Mouse (Mus musculus) gastrocnemius, adult 18-20 months (tissue): Measurements from ENCODE around the gene Faap20. TPM values are rescaled to one million over a fixed set of nuclear protein-coding genes. Genes with fewer than 3 reads are reported as not detected.
"Not testable (repeated sequence)": the region's sequence is repeated elsewhere in the genome, so short reads cannot be mapped to it uniquely, and the experiment has no call there.

Source experiments
- DNase-seq: peaks from one replicate; pipeline ENCODE4 v3.0.0; 2021; ENCODE audit warnings: low spot score
- total RNA-seq, 2 experiments: library from RNA; stranded (reverse); gene quantifications; 2 replicates each; pipeline ENCODE4 v1.2.3; 2021

Faap20 gene
- total RNA-seq, 2 experiments from 2014 or later, result 5.2 to 6.6 TPM

DNA sequence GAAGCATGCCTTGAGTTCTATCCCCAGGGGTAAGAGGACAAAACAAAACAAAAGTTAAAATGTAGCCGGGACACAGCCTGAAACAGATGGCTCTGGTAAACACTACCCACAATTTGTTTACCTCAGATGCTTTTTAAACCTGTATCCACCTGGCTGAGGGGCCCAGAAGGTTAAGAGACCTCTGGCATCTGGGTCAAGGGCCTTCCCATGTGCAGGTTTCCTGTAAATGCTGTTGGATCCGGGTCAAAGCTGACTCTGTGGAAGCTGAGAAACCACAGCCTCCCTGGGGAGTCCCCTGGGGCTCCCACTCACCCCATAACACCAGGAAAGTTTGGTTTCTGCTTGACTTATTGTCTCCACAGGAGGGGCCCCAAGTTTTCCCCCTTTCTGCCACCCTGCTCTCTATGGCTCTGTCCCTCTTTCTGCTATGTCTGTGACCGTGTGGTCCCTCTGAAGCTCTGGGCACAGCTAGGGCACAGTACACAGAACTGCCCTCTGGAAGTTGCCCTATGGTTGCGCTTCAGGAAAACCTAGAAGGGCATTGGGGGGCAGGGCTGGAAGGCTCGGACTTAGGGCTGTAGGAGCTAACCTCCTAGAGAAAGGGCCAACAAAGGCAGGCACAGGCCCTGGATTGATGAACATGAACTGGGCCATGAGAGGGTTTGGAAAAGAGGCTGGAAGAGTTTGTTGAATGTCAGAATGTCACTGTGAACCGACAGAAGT, 3.7 kb upstream of the Faap20 start:
- no peak for DNase-seq

DNA sequence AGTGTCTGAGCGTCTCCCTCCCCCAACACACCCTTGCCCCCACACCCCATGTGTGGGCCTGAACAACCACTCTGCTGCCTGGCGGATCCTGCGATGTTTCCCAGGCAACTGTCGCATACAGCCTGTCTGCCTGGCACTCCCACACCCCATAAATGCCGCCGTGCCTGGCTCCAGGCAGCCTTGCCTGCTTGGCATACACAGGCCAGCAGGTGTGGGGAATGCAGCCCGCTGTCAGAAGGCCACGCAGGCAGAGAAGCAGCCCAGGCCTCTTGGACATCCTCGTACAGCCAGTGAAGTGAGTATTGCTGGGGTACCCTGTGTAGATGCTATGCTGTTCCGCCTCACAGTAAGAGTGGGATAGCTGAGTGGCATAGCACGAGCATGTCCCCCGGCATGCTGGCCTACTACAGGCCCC, 2.9 kb upstream of the Faap20 start:
- DNase-seq, result peak; percentile 49

DNA sequence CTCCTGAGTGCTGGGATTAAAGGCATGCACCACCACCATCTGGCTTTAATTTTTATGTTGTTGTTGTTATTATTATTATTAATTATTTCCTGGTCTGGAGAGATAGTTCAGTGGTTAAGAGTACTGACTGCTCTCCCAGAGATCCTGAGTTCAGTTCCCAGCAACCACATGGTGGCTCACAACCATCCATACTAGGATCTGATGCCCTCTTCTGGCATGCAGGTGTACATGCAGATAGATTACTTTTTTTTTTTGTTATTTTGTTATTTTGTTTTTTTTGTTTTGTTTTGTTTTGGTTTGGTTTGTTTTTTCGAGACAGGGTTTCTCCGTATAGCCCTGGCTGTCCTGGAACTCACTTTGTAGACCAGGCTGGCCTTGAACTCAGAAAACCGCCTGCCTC, 1.5 kb upstream of the Faap20 start:
- DNase-seq, result not testable (repeated sequence)

DNA sequence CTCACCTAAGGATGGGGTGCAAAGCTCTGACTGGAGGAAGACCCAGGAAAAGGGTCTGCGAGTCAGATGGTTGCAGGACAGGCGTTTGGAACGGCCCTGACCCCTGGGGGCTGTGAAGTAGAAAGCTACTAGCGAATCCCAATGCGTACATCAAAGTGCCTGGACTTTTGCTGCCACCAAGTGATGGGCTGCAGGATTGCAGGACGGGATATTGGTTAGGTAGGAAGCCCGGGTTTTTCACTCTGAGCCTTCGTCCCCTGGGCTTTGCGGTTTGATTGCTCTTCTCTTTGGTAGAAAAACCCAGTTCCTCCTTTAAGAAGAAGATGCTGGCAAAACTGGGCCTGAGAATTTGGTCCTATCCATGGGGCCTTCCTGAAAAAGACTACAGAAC, 350 bp upstream of the Faap20 start:
- peak; percentile 96 for DNase-seq

DNA sequence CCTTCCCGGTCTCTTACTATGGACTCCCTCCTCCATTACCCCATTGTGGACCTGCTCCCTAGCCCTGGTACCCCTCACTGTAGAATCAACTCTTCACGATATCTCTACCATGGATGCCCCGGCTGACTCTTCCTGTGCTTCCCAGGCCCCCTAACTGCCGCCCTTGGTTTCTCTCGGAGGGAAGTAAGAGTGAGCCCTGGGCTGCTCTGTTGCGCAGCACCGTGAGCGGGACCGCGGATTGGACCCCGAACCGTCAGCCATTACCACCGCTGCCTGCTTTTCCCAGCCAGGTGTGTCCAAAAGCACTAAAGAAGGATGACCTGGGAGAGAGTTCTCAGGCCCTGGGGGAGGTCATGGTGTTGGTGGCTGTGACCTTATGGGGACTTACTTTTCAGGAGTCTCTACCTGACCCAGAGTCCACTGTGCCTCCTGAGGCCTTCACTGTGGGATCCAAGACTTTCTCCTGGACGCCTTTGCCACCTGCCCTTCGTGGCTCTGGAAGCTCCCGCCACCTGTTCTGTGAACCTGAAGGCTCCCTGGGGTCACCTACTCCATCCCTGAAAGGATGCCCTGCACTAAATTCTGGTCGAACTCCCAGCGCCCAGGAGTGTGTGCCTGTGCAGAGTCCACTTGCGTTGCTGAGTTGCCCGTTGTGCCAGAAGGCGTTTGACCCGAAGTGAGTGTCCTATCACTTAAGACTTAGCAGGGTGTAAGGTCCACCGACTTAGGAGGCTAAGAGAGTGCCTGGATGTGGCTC, 937 bp downstream of the Faap20 start:
- no peak for DNase-seq

DNA sequence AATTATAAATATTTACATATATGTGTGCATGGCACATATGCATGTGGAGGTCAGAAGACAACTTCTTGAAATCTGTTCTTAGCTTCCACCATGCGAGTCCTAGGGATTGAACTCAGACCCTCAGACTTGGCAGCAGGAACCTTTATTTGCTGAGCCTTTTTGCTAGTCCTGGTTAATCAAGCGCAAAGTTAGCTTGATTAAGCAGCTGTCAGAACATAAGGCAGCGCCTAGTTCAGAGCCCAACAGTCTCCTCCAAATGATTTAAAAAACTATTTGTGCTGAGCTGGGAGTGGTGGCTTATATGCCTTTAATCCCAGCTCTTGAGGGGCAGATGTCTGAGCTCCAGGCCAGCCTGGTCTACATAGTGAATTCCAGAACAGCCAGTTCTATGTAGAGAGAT, 1.5 kb downstream of the Faap20 start:
- no peak for DNase-seq

DNA sequence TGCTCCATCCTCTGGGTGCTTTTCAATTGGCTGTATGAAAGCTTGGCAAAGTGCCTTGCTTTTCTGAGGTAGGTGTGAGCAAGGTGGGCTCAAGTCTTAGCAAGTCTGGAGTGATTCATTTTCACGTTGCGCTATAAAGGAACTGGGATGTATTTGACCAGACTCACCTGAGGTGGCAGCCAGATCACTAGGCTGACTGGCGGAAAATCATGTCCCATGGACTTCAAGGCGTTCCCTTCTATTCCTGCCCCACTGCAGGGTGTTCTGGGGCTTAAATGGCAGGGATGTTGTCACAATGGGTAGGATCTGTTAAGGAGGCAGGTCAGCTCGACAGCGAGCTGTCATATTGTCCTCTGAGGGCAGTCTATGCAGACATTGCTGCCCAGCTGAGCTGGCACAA, 2.7 kb downstream of the Faap20 start:
- no peak for DNase-seq

DNA sequence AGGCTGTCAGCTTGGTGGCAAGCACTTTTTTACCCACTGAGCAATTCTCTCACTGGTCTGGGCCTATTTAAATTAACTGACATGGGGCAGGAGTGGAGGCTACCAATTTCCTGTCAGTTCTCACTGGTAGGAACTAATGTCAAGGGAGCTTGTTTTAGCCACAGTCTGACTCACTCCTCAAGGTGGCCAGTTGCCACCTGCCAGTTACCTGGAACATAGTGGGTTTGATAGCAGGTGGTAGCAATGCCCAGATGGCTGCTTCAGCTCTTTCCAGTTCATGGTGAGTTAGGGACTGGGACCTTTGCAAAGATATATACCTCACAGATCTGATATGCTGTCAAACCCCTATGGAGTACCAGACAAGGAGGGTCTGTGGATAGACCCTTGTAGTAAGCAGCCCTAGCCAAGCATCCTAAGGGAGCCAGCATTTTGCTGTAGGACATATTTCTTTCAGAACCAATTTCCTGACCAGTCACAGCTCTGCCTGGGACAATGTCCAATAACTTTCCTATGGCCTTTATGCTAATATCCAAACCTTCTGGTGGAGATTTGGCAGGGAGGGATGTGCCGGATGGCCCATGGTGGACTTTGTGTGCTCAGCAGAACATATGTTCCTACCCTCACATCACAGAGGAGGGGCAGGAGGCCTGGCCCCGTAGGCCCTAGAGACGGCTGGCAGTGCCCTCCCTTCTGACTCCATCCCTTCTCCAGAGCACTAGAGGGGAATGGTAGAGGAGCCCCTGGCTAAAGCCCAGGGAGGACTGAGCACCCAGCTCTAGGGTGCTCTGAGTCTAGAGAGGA, 15.1 kb downstream of the Faap20 start:
- DNase-seq, result no peak

DNA sequence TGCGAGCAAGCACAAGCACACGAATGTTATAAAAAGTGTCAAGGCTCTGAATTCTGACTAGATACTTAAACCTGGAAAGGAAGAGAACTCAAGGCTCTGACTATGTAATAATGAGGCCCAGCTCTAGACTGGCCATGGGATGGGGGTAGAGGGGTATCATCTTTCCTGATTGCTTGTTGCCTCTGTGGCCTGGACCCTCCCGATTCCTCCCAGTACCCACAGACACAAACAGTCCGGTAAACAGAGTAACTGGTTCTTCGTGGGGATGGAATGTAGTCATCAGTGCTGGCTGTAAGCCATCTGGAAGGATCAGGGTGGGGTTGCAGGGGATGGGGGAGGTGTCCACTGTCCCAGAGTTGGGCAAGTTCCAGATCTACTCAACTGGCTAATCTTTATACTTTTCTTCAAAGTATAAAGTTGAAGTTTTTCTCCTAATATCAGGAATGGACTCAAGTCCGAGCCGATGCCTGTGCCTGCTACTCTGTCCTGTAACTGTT, 17.5 kb downstream of the Faap20 start:
- DNase-seq, result peak; percentile 23

DNA sequence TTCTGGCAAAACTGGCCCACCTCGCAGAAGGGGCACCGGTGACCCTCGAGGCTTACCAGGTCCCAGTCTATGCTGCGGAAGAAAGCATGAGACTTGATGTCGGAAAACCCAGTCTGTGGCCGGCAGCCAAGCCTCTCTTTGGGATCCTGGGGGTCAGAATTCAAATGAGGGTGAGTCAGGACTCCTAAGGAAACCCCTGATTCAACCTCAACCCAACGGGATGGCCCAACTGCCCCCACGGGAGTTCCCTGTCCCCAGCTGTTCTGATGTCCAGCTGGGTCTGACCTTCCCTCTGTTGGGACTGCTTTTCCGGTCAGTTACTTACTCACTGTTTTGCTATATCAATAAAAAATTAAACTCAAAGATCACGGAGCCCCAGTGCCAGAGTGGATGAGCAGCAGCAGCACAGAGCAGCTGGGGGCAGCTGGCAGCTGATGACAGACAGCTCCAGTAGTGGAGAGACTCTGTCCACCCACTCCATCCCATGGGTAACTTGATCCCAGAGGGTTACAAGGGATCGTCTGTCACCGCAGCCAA, 18.1 kb downstream of the Faap20 start:
- peak; percentile 15 for DNase-seq

DNA sequence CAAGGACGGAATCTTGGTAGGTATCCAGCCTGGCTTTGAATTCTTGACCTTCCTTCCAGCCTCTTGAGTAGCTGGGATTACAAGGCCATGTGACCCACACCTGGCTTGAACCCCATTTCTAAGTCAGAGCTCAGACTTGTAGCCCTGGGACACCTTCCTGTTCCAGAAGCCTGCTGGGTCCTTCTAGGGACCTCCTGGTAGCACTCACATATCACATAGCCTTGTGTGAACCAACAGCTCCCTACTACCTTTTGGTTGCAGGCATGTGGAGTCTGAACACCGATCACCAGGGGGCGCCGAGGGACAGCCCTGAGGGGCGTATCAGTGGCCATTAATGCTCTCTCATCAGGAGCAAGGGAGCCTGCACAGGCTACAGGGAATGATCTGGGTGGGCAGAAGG, 18.8 kb downstream of the Faap20 start:
- peak; percentile 82 for DNase-seq

DNA sequence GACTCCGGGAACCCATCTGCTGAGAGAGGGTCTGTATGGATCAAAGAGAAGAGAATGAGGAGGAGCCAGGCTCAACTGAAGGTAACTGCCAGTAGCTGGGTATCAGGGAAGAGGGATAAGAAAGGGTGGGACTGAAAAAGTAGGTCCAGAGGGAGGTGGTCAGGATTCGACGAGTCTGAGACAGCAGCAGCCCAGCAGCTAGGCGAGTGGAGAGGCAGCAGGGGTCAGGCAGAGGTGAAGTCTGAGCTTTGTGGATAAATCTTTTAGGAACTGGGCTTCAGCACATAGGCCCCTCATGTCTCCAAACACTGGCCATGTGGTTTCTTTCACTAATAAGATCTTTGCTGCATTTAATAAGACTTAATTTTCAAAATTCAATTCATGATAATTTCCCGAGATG, 24.8 kb downstream of the Faap20 start:
- DNase-seq, result no peak

DNA sequence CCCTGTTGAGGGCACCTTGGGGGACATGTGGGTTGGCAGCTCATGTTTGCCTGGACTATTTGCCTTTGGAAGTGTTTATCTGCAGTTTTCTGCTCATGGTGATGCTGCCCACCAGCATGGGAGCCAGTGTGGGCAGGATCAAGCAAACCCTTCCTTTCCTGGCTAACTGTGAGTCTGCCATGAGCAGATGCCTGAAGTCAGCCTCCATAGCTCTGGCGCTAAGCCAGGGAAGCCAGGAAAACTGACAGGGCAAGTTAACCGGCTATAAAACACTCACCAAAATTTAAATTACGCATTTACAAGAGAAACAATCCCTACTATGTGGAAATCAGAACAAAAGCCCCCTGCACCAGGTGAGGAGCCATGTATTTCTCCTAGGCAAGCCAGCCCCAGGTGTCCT, 25.2 kb downstream of the Faap20 start:
- DNase-seq, result no peak

DNA sequence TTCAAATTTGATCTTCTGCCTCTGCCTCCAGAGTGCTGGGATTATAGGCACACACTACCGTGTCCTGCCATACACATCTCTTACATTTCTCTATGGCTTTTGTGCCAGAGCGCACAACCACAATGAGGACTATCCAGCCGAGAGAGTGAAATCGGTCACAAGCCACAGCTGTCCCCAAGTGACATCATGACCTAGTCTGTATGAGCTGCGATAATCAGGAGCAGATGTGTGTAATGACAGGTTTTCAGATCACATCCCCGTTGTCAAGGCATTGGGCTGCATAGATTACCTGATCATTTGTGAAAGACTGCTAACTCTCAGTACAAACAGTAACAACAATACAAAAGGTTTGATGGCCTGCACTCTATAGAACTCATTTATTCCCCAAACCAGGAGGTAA, 28.4 kb downstream of the Faap20 start:
- no peak for DNase-seq

DNA sequence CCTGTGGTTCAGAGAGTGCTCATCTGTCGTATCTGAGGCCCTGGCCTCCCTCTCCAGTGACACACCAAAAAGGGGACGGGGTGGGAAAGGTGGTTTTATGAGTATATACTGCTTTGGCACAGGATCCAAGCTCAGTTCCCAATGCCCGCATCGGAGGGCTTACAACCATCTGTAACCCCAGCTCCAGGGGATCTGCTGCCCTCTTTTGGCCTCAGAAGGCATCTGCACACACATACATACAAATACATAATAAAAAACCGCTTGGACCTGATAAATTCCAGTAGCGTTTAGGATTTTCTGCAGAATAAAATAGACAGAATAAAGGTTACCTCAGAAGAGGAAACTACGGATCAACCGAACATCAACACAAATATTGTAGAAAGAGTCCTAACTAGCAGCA, 29.5 kb downstream of the Faap20 start:
- no peak for DNase-seq

DNA sequence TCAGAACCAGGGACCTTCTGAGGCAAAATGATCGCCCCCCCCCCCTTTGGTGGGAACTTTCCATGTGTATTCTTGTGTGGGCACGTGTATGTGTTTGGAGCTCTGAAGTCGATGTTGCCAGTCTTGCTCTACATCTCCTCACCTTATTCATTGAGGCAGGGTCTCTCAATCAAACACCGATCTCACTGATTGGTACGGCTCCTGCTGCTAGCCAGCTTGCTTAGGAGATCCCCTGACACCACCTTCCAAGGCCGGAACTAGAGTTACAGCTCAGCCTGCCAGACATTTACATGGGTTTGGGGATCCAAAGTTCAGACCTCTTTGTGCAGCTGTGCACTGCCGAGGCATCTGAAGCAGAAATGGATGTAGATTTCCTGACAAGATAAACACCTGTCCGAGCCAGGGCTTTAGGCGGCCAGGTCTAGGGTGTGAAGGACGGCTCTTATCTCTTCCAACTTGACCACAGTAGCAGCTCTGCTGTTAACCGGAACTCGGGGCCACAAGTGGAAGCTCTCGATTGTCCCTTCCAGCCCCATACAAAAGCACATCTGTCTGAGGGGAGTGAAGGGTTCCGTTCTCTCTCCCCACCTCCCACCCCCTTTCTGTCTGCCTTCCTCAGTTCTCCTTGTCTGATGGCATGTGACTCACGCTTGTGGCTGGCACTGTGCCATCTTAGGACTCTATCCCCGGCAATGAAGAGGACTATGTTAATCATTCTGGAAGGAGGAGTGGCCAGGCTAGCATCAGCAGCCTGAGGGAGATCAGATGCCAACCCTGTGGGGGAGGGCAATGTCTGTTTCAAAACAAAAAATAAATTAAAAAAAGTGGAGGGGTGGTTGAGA, 30.5 kb downstream of the Faap20 start:
- DNase-seq, result no peak

DNA sequence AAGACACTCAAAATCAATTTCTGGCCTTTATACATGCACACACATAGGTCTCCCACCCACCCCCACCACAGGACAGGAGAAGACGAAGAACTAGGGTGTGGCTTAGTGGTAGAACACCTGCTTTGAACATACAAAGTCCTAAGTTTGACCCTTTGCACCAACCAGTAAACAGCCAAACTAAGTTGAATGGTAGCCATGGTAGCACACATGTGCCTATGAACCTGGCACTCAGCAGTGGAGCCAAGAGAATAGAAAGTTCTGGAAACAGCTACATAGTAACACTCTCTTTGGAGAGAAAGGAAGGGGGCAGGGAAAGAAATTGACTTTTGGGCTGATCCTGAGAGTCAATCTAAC, 31.1 kb downstream of the Faap20 start:
- no peak for DNase-seq

DNA sequence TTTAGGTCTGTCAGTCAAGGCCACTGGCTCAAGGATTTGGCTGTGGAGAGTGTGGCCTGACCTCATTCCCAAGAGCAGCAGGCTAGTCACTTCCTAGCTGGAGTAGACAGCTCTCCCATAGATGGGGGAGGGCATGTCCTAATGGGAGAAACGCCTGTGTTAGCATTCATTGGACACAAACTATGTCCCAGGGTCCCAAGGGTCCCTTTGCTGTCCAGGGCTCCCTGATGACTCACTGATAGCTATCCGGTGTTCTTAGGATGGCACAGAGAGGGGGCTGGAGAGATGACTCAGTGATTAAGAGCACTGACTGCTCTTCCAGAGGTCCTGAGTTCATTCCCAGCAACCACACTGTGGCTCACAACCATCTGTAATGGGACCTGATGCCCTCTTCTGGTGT, 31.6 kb downstream of the Faap20 start:
- DNase-seq, result no peak

DNA sequence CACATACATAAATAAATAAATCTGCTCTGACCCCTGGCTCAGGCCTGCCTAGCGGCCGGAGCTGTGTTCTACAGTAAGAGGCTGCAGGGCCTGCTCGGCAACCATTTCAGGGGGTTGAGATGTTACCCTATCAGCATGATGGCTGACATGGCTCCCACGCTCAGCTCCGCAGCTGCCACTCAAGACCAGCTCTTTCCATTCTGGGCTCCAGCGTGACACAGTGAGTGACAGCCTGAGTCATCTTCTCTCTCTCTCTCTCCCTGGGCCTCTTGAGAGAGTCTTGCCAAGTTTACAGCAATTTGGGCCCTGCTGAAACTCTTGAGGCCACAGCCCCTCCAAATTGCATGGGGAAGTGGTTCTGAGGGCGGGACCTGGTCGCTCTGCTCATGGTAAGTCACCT, 32.0 kb downstream of the Faap20 start:
- DNase-seq, result no peak

DNA sequence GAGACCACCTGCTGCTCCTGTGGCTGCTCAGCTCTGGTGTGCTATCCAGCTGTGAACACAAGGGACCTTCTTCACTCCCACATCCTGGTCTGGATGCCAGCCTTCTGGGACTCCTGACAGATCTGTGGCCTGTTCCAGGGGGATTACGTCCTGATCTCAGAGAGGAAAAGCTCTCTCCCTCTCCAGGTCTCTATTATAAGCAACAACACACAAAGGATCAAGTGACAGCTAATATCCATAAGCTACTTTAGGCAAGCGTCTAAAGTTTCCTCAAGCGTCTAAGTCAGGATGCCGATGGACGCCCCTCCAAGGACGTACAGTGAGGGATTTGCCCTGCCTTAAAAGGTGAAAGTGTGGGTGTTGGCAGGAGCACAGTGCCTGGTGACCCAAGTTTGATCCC, 32.6 kb downstream of the Faap20 start:
- no peak for DNase-seq

DNA sequence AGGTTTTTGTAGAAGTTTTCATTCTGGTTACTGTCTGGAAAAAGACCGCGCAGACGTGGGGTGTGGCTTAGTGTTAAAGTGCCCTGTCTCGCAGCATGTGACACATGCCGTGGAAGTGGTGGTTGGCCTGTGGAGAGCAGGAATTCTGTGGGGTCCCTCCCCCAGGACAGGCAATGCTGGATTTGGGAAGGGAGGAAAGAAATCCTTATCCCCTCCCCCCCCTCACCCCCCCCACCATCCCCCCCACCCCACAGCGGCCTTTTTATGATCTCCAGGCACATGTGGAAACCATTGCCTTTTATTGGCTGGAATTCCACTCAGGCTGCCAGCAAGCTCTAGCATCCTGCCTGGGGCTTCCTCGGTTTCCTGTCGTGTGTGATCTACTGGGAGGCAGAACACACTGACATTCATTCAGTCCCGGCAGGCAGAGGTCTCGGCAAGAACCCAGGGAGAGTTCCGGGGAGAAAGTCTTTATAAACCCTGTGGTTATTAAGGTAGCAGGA, 33.5 kb downstream of the Faap20 start:
- DNase-seq, result peak; percentile 38
